Mouse (Mus musculus) testis, adult 2 months (tissue): ENCODE measurements around the gene AC129217.1.

ENCODE experiments used
- CTCF ChIP-seq: fragments of 200-500 bp; IDR thresholded peaks from 2 replicates; pipeline ENCODE4 v1.5.1; 2012; ENCODE audit warnings: low read depth, mild to moderate bottlenecking, inconsistent platforms, low read length, moderate library complexity; ENCODE audit not compliant: control insufficient read depth, insufficient read depth, insufficient replicate concordance
- POLR2A ChIP-seq: fragments of 200-500 bp; IDR thresholded peaks from 2 replicates; pipeline ENCODE4 v1.6.1; 2012; ENCODE audit warnings: low read depth, mild to moderate bottlenecking, inconsistent platforms, low read length, moderate library complexity; ENCODE audit not compliant: control insufficient read depth

DNA sequence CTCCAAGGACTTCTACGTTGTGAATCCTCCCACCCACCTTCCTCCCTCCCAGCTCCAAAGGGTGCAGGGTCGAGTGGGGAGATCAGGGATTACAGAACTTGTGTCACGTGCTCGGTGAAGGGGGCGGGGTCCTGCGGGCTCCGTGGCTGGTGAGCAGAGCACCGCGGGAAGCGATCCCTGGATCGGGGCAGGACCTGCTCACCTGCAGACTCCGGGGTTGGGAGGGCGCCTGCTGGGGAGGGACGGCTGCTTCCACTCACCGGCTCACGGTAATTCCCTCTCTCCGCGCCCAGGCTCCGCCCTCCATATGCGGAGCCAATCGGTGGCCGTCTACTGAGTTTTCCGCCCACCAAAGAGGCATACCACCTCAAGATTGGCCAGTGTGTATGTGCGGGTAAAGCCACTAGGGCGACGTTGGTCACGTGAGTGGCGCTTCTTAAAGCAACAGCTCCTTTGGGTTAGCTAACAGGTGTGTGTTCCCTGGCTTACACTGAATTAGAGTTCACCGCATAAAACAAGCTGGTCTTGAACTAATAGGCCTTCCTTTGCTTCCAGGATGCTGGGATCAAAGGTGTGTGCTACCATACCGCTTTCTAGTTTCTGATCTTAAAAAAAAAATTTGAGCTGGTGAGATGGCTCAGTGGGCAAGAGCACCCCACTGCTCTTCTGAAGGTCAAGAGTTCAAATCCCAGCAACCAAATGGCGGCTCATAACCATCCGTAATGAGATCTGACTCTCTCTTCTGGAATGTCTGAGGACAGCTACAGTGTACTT is 43.4 kb upstream of the AC129217.1 start, which contains the start of gene Taf6l:
- TF ChIP-seq POLR2A (peak; percentile 71), CTCF (peak; percentile 27; the same call in 1 of the 2 replicates)
